Mouse (Mus musculus) intestine, embryonic 14.5 days (tissue): ENCODE data around the gene Ing4. TPM values are rescaled to one million over a fixed set of nuclear protein-coding genes. Genes with fewer than 3 reads are reported as not detected.
"Not testable (repeated sequence)": the region's sequence is repeated elsewhere in the genome, so short reads cannot be mapped to it uniquely, and the experiment has no call there.

Experiments
- ATAC-seq: fragments of 200-750 bp; cut with Nextera tagmentation; replicated peaks from 2 replicates; pipeline ENCODE4 v1.8.0; 2017; ENCODE audit warnings: low read depth, moderate number of reproducible peaks, moderate TSS enrichment, moderate library complexity; ENCODE audit not compliant: low FRiP score, low TSS enrichment
- DNase-seq: peaks from one replicate; pipeline ENCODE4 v3.0.0-alpha.2; 2018; ENCODE audit warnings: low spot score
- H3K27ac ChIP-seq: fragments of 300-500 bp; sonication (generic); 2 replicates; pipeline ENCODE4 v1.5.1; 2014; ENCODE audit warnings: low read depth, mild to moderate bottlenecking, control low read depth
- H3K27me3 ChIP-seq: fragments of 300-500 bp; sonication (generic); replicated peaks from 2 replicates; pipeline ENCODE4 v1.6.1; 2014; ENCODE audit warnings: low read length, control low read depth; ENCODE audit not compliant: control insufficient read depth, insufficient read depth
- H3K36me3 ChIP-seq: fragments of 300-500 bp; sonication (generic); 2 replicates; pipeline ENCODE4 v1.6.1; 2014; ENCODE audit warnings: low read length, control low read depth; ENCODE audit not compliant: control insufficient read depth, insufficient read depth
- H3K4me1 ChIP-seq: fragments of 300-500 bp; sonication (generic); replicated peaks from 2 replicates; pipeline ENCODE4 v1.6.1; 2014; ENCODE audit warnings: low read length, control low read depth, mixed read lengths; ENCODE audit not compliant: control insufficient read depth, insufficient read depth
- H3K4me2 ChIP-seq: fragments of 300-500 bp; sonication (generic); 2 replicates; pipeline ENCODE4 v1.6.1; 2014; ENCODE audit warnings: low read length
- H3K4me3 ChIP-seq: fragments of 300-500 bp; sonication (generic); 2 replicates; pipeline ENCODE4 v1.5.1; 2014; ENCODE audit warnings: low read depth, low read length, control low read depth, mixed read lengths
- H3K9ac ChIP-seq: fragments of 300-500 bp; sonication (generic); 2 replicates; pipeline ENCODE4 v1.6.1; 2014; ENCODE audit warnings: mild to moderate bottlenecking, low read length
- H3K9me3 ChIP-seq: fragments of 300-500 bp; sonication (generic); 2 replicates; pipeline ENCODE4 v1.6.1; 2016; ENCODE audit warnings: low read length, control low read depth; ENCODE audit not compliant: control insufficient read depth
- WGBS: fragments of 180-500 bp; shearing (Covaris S2); extraction: QIAGEN DNeasy Blood & Tissue Kit; methylation state at CpG from one replicate; pipeline ENCODE4 v1.1.7; 2014; 5-methylcytosine and 5-hydroxymethylcytosine counted together
- polyA plus RNA-seq: library from polyadenylated mRNA; unstranded; fragments of >200 nt; fragmentation: Nextera tagmentation; extraction: Ambion mirVana; gene quantifications from 2 replicates; pipeline ENCODE4 v1.2.1, GENCODE M21; 2014

Gene Ing4
- polyA plus RNA-seq, 1 experiment from 2014 or later = 94.4 TPM

GRCm38 (mm10) chr6:125030532-125030931 is 9.0 kb upstream of the Ing4 start:
- H3K4me1 ChIP-seq, H3K9ac ChIP-seq, H3K4me3 ChIP-seq, H3K4me2 ChIP-seq, H3K27ac ChIP-seq, H3K9me3 ChIP-seq, H3K27me3 ChIP-seq: not testable (repeated sequence)
- 0 out of 2 replicates have a peak, but pooled peaks have one; percentile 57 for ATAC-seq
- DNase-seq = peak; percentile 87
- peaks cover 80% of the 10 kb centered on the region for H3K36me3 ChIP-seq
- 22% methylated on average over 6 of the region's 9 CpGs for WGBS

GRCm38 (mm10) chr6:125031604-125032003 is 8.0 kb upstream of the Ing4 start:
- peaks cover 80% of the 10 kb centered on the region for H3K36me3 ChIP-seq
- H3K27ac ChIP-seq = no peak overlapping the region
- no peak overlapping the region for H3K4me3 ChIP-seq
- no peak for ATAC-seq
- WGBS = 90% methylated on average over 16 of the region's 16 CpGs
- no peaks in the 10 kb centered on the region for H3K9me3 ChIP-seq
- no peak overlapping the region for H3K9ac ChIP-seq
- no peak overlapping the region for H3K4me2 ChIP-seq
- H3K27me3 ChIP-seq = no peaks in the 10 kb centered on the region
- no peak for DNase-seq
- H3K4me1 ChIP-seq = no peaks in the 10 kb centered on the region

GRCm38 (mm10) chr6:125038666-125039065 is 894 bp upstream of the Ing4 start:
- H3K9ac ChIP-seq = peak overlapping the region; percentile 31
- H3K36me3 ChIP-seq = peaks cover 49% of the 10 kb centered on the region
- H3K4me1 ChIP-seq = peaks cover 14% of the 10 kb centered on the region; the same call in 1 of the 2 replicates
- ATAC-seq = no peak
- H3K4me2 ChIP-seq = peak overlapping the region; percentile 86
- H3K27ac ChIP-seq = peak overlapping the region; percentile 80
- H3K4me3 ChIP-seq = 0 out of 2 replicates have a peak overlapping the region, but pooled peaks have one; percentile 66
- H3K9me3 ChIP-seq = no peaks in the 10 kb centered on the region
- DNase-seq = no peak
- no peaks in the 10 kb centered on the region for H3K27me3 ChIP-seq
- WGBS = 97% methylated on average over 4 of the region's 4 CpGs

GRCm38 (mm10) chr6:125039131-125039530 is 429 bp upstream of the Ing4 start:
- H3K4me1 ChIP-seq = peaks cover 14% of the 10 kb centered on the region; the same call in 1 of the 2 replicates
- peak overlapping the region; percentile 66 for H3K4me3 ChIP-seq
- H3K27ac ChIP-seq = peak overlapping the region; percentile 80
- no peaks in the 10 kb centered on the region for H3K27me3 ChIP-seq
- no peak for DNase-seq
- H3K36me3 ChIP-seq = peaks cover 49% of the 10 kb centered on the region
- ATAC-seq = 0 out of 2 replicates have a peak, but pooled peaks have one; percentile 6
- WGBS = 5% methylated on average over 8 of the region's 8 CpGs
- peak overlapping the region; percentile 31 for H3K9ac ChIP-seq
- no peaks in the 10 kb centered on the region for H3K9me3 ChIP-seq
- peak overlapping the region; percentile 86 for H3K4me2 ChIP-seq

GRCm38 (mm10) chr6:125040221-125040620 is 661 bp downstream of the Ing4 start:
- WGBS = 15% methylated on average over 7 of the region's 7 CpGs
- H3K4me2 ChIP-seq = peak overlapping the region; percentile 86
- H3K9me3 ChIP-seq = no peaks in the 10 kb centered on the region
- H3K36me3 ChIP-seq = peaks cover 48% of the 10 kb centered on the region
- peaks cover 14% of the 10 kb centered on the region; the same call in 1 of the 2 replicates for H3K4me1 ChIP-seq
- ATAC-seq = no peak
- peak overlapping the region; percentile 66 for H3K27ac ChIP-seq
- peak overlapping the region; percentile 73 for H3K9ac ChIP-seq
- H3K27me3 ChIP-seq = no peaks in the 10 kb centered on the region
- H3K4me3 ChIP-seq = peak overlapping the region; percentile 66
- DNase-seq = no peak

- H3K9me3 ChIP-seq = no peaks in the 10 kb centered on the region
- H3K36me3 ChIP-seq = peaks cover 47% of the 10 kb centered on the region
- H3K27me3 ChIP-seq = no peaks in the 10 kb centered on the region
- no peak overlapping the region for H3K9ac ChIP-seq
- H3K4me3 ChIP-seq = no peak overlapping the region
- ATAC-seq = no peak
- 0 out of 2 replicates have a peak overlapping the region, but pooled peaks have one; percentile 86 for H3K4me2 ChIP-seq
- H3K27ac ChIP-seq = no peak overlapping the region
- DNase-seq = no peak
- 88% methylated on average over 7 of the region's 7 CpGs for WGBS
- H3K4me1 ChIP-seq = peaks cover 14% of the 10 kb centered on the region; the same call in 1 of the 2 replicates
Measured at GRCm38 (mm10) chr6:125041047-125041446, 1.5 kb downstream of the Ing4 start.

- no peaks in the 10 kb centered on the region for H3K9me3 ChIP-seq
- ATAC-seq (no peak), DNase-seq (no peak)
- WGBS = 90% methylated on average over 7 of the region's 7 CpGs
- peaks cover 45% of the 10 kb centered on the region for H3K36me3 ChIP-seq
- H3K27me3 ChIP-seq = no peaks in the 10 kb centered on the region
- H3K4me3 ChIP-seq = no peak overlapping the region
- no peak overlapping the region for H3K27ac ChIP-seq
- no peak overlapping the region for H3K9ac ChIP-seq
- no peak overlapping the region for H3K4me2 ChIP-seq
- peaks cover 14% of the 10 kb centered on the region; the same call in 1 of the 2 replicates for H3K4me1 ChIP-seq
Measured at GRCm38 (mm10) chr6:125042081-125042480, 2.5 kb downstream of the Ing4 start.

GRCm38 (mm10) chr6:125046691-125047090 is 7.1 kb downstream of the Ing4 start:
- H3K4me3 ChIP-seq = no peak overlapping the region
- no peaks in the 10 kb centered on the region for H3K4me1 ChIP-seq
- no peak overlapping the region for H3K27ac ChIP-seq
- H3K27me3 ChIP-seq = no peaks in the 10 kb centered on the region
- no peak overlapping the region for H3K4me2 ChIP-seq
- DNase-seq = peak; percentile 87
- H3K36me3 ChIP-seq = peaks cover 71% of the 10 kb centered on the region
- WGBS = 32% methylated on average over 5 of the region's 5 CpGs
- no peaks in the 10 kb centered on the region for H3K9me3 ChIP-seq
- no peak; the same call in 1 of the 2 replicates for ATAC-seq
- H3K9ac ChIP-seq = no peak overlapping the region

- WGBS = 34% methylated on average over 20 of the region's 20 CpGs
- no peak within 1 kb of the TSS for H3K4me2 ChIP-seq
- no peak for ATAC-seq
- no peaks in the 10 kb centered on the region for H3K9me3 ChIP-seq
- H3K4me3 ChIP-seq = no peak within 1 kb of the TSS
- H3K4me1 ChIP-seq = no peaks in the 10 kb centered on the region
- no peak for DNase-seq
- no peaks in the 10 kb centered on the region for H3K27me3 ChIP-seq
- no peak within 1 kb of the TSS for H3K9ac ChIP-seq
- peaks cover 81% of the 10 kb centered on the region for H3K36me3 ChIP-seq
- no peak within 1 kb of the TSS for H3K27ac ChIP-seq
Measured at GRCm38 (mm10) chr6:125049678-125050077, 10.1 kb downstream of the Ing4 start, which contains the start of gene Acrbp. Gene Acrbp, plus strand, starts transcription at chr6:125049689.
